Mouse (Mus musculus): Measurements from ENCODE around the gene Olfr729.

Gene Olfr729

GRCm38 (mm10) chr14:50152810-50153209, at the start of gene Olfr729:
Gene Olfr729, minus strand, starts transcription at chr14:50152910.
- no peak for DNase-seq (ENCODE audit: low read depth, low spot score)

- DNase-seq (ENCODE audit: low read depth, low spot score), result no peak
Measured at GRCm38 (mm10) chr14:50188098-50188497, 35.4 kb upstream of the Olfr729 start, which contains the start of gene Olfr730. Gene Olfr730, minus strand, starts transcription at chr14:50188198.

- no peak for DNase-seq (ENCODE audit: low read depth, low spot score)
Measured at GRCm38 (mm10) chr14:50142580-50142979, 10.1 kb downstream of the Olfr729 start, which contains the start of gene Olfr728. Gene Olfr728, minus strand, starts transcription at chr14:50142680.

GRCm38 (mm10) chr14:50122886-50123285, 29.8 kb downstream of the Olfr729 start, which contains the start of gene Olfr727:
Gene Olfr727, plus strand, starts transcription at chr14:50123186.
- DNase-seq (ENCODE audit: low read depth, low spot score), result no peak
